Mouse (Mus musculus): ENCODE measurements around the gene Sept12. TPM values are rescaled to one million over a fixed set of nuclear protein-coding genes. Genes with fewer than 3 reads are reported as not detected.

The Sept12 gene
- polyA plus RNA-seq, 2 experiments: 0.02 TPM; not detected in 1

- H3K4me1 ChIP-seq (replicated peaks; ENCODE audit: control insufficient read depth in 2 of 2, insufficient read depth in 2 of 2, low read length in 1 of 2): peaks cover 0 to 3% of the 10 kb centered on the region in 2 experiments; a peak in 1 of 4 replicates
- no peaks in the 10 kb centered on the region for H3K9me3 ChIP-seq (ENCODE audit: control insufficient read depth, low read length)
- no peak overlapping the region for H3K9ac ChIP-seq (replicated peaks)
- H3K4me2 ChIP-seq (ENCODE audit: low read depth): no peak overlapping the region
- no peak overlapping the region for H3K27ac ChIP-seq
- TF ChIP-seq EP300 (IDR thresholded peaks at IDR 0.05; ENCODE audit: low read depth) (no peak), CTCF (IDR thresholded peaks at IDR 0.05; ENCODE audit: low read depth) (no peak)
- H3K4me3 ChIP-seq (ENCODE audit: insufficient read depth in 1 of 2, low read depth in 2 of 2, low read length in 2 of 2): no peak overlapping the region
- ATAC-seq (ENCODE audit: insufficient read depth): no peak
- H3K36me3 ChIP-seq (replicated peaks; ENCODE audit: control insufficient read depth, insufficient read depth, low read depth): no peaks in the 10 kb centered on the region
- DNase-seq (ENCODE audit: low read depth in 3 of 3, low spot score in 3 of 3): no peak
- H3K27me3 ChIP-seq (ENCODE audit: control insufficient read depth, insufficient read depth, low read length): no peaks in the 10 kb centered on the region
- 61% methylated on average over 3 of the region's 3 CpGs for whole genome bisulfite sequencing (ENCODE audit: insufficient replicate concordance)
Observed at GRCm38 (mm10) chr16:5000611-5001010, 3.0 kb upstream of the Sept12 start.

- peaks cover 0 to 3% of the 10 kb centered on the region in 2 experiments; a peak in 1 of 4 replicates for H3K4me1 ChIP-seq (replicated peaks; ENCODE audit: control insufficient read depth in 2 of 2, insufficient read depth in 2 of 2, low read length in 1 of 2)
Observed at GRCm38 (mm10) chr16:4998984-4999383, 1.3 kb upstream of the Sept12 start.

DNA sequence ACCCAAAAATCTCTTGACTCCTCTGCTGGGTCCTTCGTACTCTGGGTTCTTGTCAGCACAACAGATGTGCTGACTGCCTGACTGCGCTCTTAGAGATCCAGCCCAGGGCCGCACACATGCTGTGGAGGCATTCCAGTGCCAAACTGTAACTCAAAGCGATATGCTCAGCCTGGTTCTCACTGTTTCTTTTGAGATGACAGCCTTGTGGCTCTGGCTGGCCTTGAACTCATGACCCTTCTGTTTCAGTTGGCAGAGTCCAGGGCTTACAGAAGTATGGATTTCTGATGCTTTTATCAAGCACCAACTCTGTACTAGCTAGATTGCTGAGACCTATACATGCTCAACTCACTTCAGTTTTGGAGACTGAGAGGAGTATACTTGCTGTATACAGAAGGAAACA lies 4.4 kb downstream of the Sept12 start:
- Histone ChIP-seq H3K36me3 (replicated peaks; ENCODE audit: control insufficient read depth, insufficient read depth, low read depth) (no peaks in the 10 kb centered on the region), H3K27me3 (ENCODE audit: control insufficient read depth, insufficient read depth, low read length) (no peaks in the 10 kb centered on the region), H3K4me1 (replicated peaks; ENCODE audit: control insufficient read depth in 2 of 2, insufficient read depth in 2 of 2, low read length in 1 of 2) (peaks cover 0 to 3% of the 10 kb centered on the region in 2 experiments; a peak in 1 of 4 replicates), H3K9ac (replicated peaks) (no peak overlapping the region), H3K4me2 (ENCODE audit: low read depth) (no peak overlapping the region), H3K4me3 (ENCODE audit: insufficient read depth in 1 of 2, low read depth in 2 of 2, low read length in 2 of 2) (no peak overlapping the region), H3K27ac (no peak overlapping the region), H3K9me3 (ENCODE audit: control insufficient read depth, low read length) (no peaks in the 10 kb centered on the region)
- 49% methylated on average over 4 of the region's 4 CpGs for WGBS (ENCODE audit: insufficient replicate concordance)
- TF ChIP-seq CTCF (IDR thresholded peaks at IDR 0.05; ENCODE audit: low read depth): no peak
- no peak for TF ChIP-seq EP300 (IDR thresholded peaks at IDR 0.05; ENCODE audit: low read depth)
- ATAC-seq (ENCODE audit: insufficient read depth) (no peak), DNase-seq (ENCODE audit: low read depth in 3 of 3, low spot score in 3 of 3) (no peak)

More at GRCm38 (mm10) chr16:4998984-4999383, 1.3 kb upstream of the Sept12 start:
- DNase-seq (ENCODE audit: low read depth in 3 of 3, low spot score in 3 of 3) (no peak), ATAC-seq (ENCODE audit: insufficient read depth) (no peak)
- Histone ChIP-seq H3K4me3 (ENCODE audit: insufficient read depth in 1 of 2, low read depth in 2 of 2, low read length in 2 of 2) (no peak overlapping the region), H3K27me3 (ENCODE audit: control insufficient read depth, insufficient read depth, low read length) (no peaks in the 10 kb centered on the region), H3K9ac (replicated peaks) (no peak overlapping the region), H3K9me3 (ENCODE audit: control insufficient read depth, low read length) (no peaks in the 10 kb centered on the region), H3K4me2 (ENCODE audit: low read depth) (no peak overlapping the region), H3K36me3 (replicated peaks; ENCODE audit: control insufficient read depth, insufficient read depth, low read depth) (no peaks in the 10 kb centered on the region), H3K27ac (no peak overlapping the region)
- 57% methylated on average over 1 of the region's 1 CpGs for WGBS (ENCODE audit: insufficient replicate concordance)
- TF ChIP-seq EP300 (IDR thresholded peaks at IDR 0.05; ENCODE audit: low read depth) (no peak), CTCF (IDR thresholded peaks at IDR 0.05; ENCODE audit: low read depth) (no peak)

DNA sequence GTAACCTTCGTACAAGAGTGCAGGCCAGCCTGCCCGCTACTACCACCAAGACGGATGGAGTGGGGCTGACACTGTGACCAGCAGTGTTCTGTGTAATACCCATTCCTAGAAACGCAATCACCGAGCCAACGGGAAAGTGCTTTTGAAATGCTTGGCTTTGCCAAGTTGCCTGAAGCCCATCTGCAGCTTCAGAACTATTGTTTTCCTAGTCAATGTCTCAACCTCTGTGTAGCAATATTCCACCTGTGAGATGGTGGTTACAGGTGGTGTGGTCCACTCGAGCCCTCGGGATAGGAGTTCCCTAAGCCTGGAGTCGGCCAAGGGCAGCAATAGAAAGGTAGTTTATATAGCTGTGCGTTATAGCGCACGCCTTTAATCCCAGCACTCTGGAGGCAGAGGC lies 12.9 kb downstream of the Sept12 start:
- H3K9me3 ChIP-seq (ENCODE audit: control insufficient read depth, low read length): no peaks in the 10 kb centered on the region
- H3K4me3 ChIP-seq (ENCODE audit: insufficient read depth in 1 of 2, low read depth in 2 of 2, low read length in 2 of 2): no peak overlapping the region
- H3K36me3 ChIP-seq (replicated peaks; ENCODE audit: control insufficient read depth, insufficient read depth, low read depth): no peaks in the 10 kb centered on the region
- H3K27ac ChIP-seq: no peak overlapping the region
- no peak overlapping the region for H3K4me2 ChIP-seq (ENCODE audit: low read depth)
- TF ChIP-seq EP300 (IDR thresholded peaks at IDR 0.05; ENCODE audit: low read depth) (no peak), CTCF (IDR thresholded peaks at IDR 0.05; ENCODE audit: low read depth) (no peak)
- no peaks in the 10 kb centered on the region for H3K27me3 ChIP-seq (ENCODE audit: control insufficient read depth, insufficient read depth, low read length)
- DNase-seq (ENCODE audit: low read depth in 3 of 3, low spot score in 3 of 3): no peak
- WGBS (ENCODE audit: insufficient replicate concordance): 80% methylated on average over 12 of the region's 12 CpGs
- no peak for ATAC-seq (ENCODE audit: insufficient read depth)
- H3K9ac ChIP-seq (replicated peaks): no peak overlapping the region
- H3K4me1 ChIP-seq (replicated peaks; ENCODE audit: control insufficient read depth in 2 of 2, insufficient read depth in 2 of 2, low read length in 1 of 2): no peaks in the 10 kb centered on the region

GRCm38 (mm10) chr16:4979755-4980380 lies 17.8 kb downstream of the Sept12 start:
- no peak for DNase-seq (ENCODE audit: low read depth in 3 of 3, low spot score in 3 of 3)
- H3K9me3 ChIP-seq (ENCODE audit: control insufficient read depth, low read length): no peaks in the 10 kb centered on the region
- no peak overlapping the region for H3K4me2 ChIP-seq (ENCODE audit: low read depth)
- H3K27ac ChIP-seq: no peak overlapping the region
- TF ChIP-seq EP300 (IDR thresholded peaks at IDR 0.05; ENCODE audit: low read depth) (no peak), CTCF (IDR thresholded peaks at IDR 0.05; ENCODE audit: low read depth) (peak; percentile 77)
- H3K4me1 ChIP-seq (replicated peaks; ENCODE audit: control insufficient read depth in 2 of 2, insufficient read depth in 2 of 2, low read length in 1 of 2): peaks cover 0 to 4% of the 10 kb centered on the region in 2 experiments; a peak in 1 of 4 replicates
- no peaks in the 10 kb centered on the region for H3K27me3 ChIP-seq (ENCODE audit: control insufficient read depth, insufficient read depth, low read length)
- no peak overlapping the region for H3K4me3 ChIP-seq (ENCODE audit: insufficient read depth in 1 of 2, low read depth in 2 of 2, low read length in 2 of 2)
- H3K36me3 ChIP-seq (replicated peaks; ENCODE audit: control insufficient read depth, insufficient read depth, low read depth): no peaks in the 10 kb centered on the region
- no peak overlapping the region for H3K9ac ChIP-seq (replicated peaks)
- ATAC-seq (ENCODE audit: insufficient read depth): no peak
- 54% methylated on average over 4 of the region's 4 CpGs for WGBS (ENCODE audit: insufficient replicate concordance)
